Mouse (Mus musculus) bone marrow macrophage, adult 2 months (primary cell): ENCODE data around the gene Ppp1r12b. TPM values are rescaled to one million over a fixed set of nuclear protein-coding genes. Genes with fewer than 3 reads are reported as not detected.
A peak's percentile ranks its signal among the peaks of the same experiment; 100 is the strongest.

Experiments used
- H3K27ac ChIP-seq: 2 replicates; pipeline ENCODE4 v1.5.1; 2012; ENCODE audit warnings: low read depth, low read length; ENCODE audit not compliant: insufficient read depth
- H3K4me1 ChIP-seq: 2 replicates; pipeline ENCODE4 v1.6.1; 2012; ENCODE audit warnings: low read length; ENCODE audit not compliant: control insufficient read depth, insufficient read depth
- H3K4me3 ChIP-seq: 2 replicates; pipeline ENCODE4 v1.5.1; 2012; ENCODE audit warnings: mild to moderate bottlenecking, low read length, moderate library complexity; ENCODE audit not compliant: insufficient read depth
- CTCF ChIP-seq: IDR thresholded peaks from 2 replicates; pipeline ENCODE4 v1.5.1; 2012; ENCODE audit warnings: low read depth, mild to moderate bottlenecking, low read length, moderate library complexity
- POLR2A ChIP-seq: IDR thresholded peaks from 2 replicates; pipeline ENCODE4 v1.6.1; 2012; ENCODE audit warnings: mild to moderate bottlenecking, low read depth, low read length, borderline replicate concordance
- polyA plus RNA-seq: library from polyadenylated mRNA; stranded (reverse); fragments of >200 nt; gene quantifications from 2 replicates; pipeline ENCODE4 v1.2.4, GENCODE M21; 2012; ENCODE audit not compliant: missing spikeins, insufficient read depth, insufficient read length

Gene Ppp1r12b
- polyA plus RNA-seq, 1 experiment = 4.6 TPM

GRCm38 (mm10) chr1:134815748-134816147, 140.0 kb downstream of the Ppp1r12b start:
- Histone ChIP-seq H3K4me1 (peaks cover 37% of the 10 kb centered on the region), H3K27ac (no peak overlapping the region), H3K4me3 (no peak overlapping the region)
- TF ChIP-seq CTCF = no peak
- no peak for TF ChIP-seq POLR2A

- TF ChIP-seq CTCF = no peak
- TF ChIP-seq POLR2A = no peak
- Histone ChIP-seq H3K27ac (no peak overlapping the region), H3K4me1 (peaks cover 25% of the 10 kb centered on the region), H3K4me3 (no peak overlapping the region)
Measured at GRCm38 (mm10) chr1:134805471-134805870, 150.3 kb downstream of the Ppp1r12b start.

GRCm38 (mm10) chr1:134804373-134804772, 151.4 kb downstream of the Ppp1r12b start:
- Histone ChIP-seq H3K4me1 (peaks cover 25% of the 10 kb centered on the region), H3K4me3 (no peak overlapping the region), H3K27ac (peak overlapping the region; percentile 23; the same call in 1 of the 2 replicates)
- TF ChIP-seq CTCF (no peak), POLR2A (no peak)

GRCm38 (mm10) chr1:134803286-134804117, 152.2 kb downstream of the Ppp1r12b start:
- Histone ChIP-seq H3K27ac (peak overlapping the region; percentile 23), H3K4me1 (peaks cover 21% of the 10 kb centered on the region), H3K4me3 (peak overlapping the region; percentile 6; the same call in 1 of the 2 replicates)
- TF ChIP-seq POLR2A (no peak), CTCF (no peak)

- Histone ChIP-seq H3K4me1 (peaks cover 21% of the 10 kb centered on the region), H3K4me3 (no peak overlapping the region), H3K27ac (no peak overlapping the region)
- no peak for TF ChIP-seq CTCF
- TF ChIP-seq POLR2A = no peak
Measured at GRCm38 (mm10) chr1:134801758-134802157, 154.0 kb downstream of the Ppp1r12b start.

- H3K4me1 ChIP-seq = peaks cover 4% of the 10 kb centered on the region
- TF ChIP-seq CTCF = no peak
- H3K4me3 ChIP-seq = no peak overlapping the region
- H3K27ac ChIP-seq = no peak overlapping the region
Measured at GRCm38 (mm10) chr1:134796536-134796935, 159.2 kb downstream of the Ppp1r12b start.

GRCm38 (mm10) chr1:134796076-134796475, 159.7 kb downstream of the Ppp1r12b start:
- H3K4me1 ChIP-seq = peaks cover 4% of the 10 kb centered on the region
- TF ChIP-seq POLR2A (no peak), CTCF (no peak)
- H3K4me3 ChIP-seq = no peak overlapping the region
- no peak overlapping the region for H3K27ac ChIP-seq

- Histone ChIP-seq H3K4me3 (no peak overlapping the region), H3K4me1 (peaks cover 31% of the 10 kb centered on the region), H3K27ac (no peak overlapping the region)
- TF ChIP-seq CTCF (no peak), POLR2A (no peak)
Measured at GRCm38 (mm10) chr1:134791456-134791855, 164.3 kb downstream of the Ppp1r12b start.

GRCm38 (mm10) chr1:134790716-134791439, 164.9 kb downstream of the Ppp1r12b start:
- no peak for TF ChIP-seq CTCF
- TF ChIP-seq POLR2A = no peak

GRCm38 (mm10) chr1:134788096-134788495, 167.6 kb downstream of the Ppp1r12b start:
- Histone ChIP-seq H3K4me3 (no peak overlapping the region), H3K27ac (no peak overlapping the region), H3K4me1 (peaks cover 46% of the 10 kb centered on the region)
- TF ChIP-seq CTCF (no peak), POLR2A (no peak)

More at GRCm38 (mm10) chr1:134790716-134791439, 164.9 kb downstream of the Ppp1r12b start:
- Histone ChIP-seq H3K4me1 (peaks cover 31% of the 10 kb centered on the region), H3K4me3 (no peak overlapping the region), H3K27ac (peak overlapping the region; percentile 38)
